Mouse (Mus musculus): ENCODE results near the gene Dennd4c.
A peak's percentile ranks its signal among the peaks of the same experiment; 100 is the strongest.
"Not testable (repeated sequence)": the region's sequence is repeated elsewhere in the genome, so short reads cannot be mapped to it uniquely, and the experiment has no call there.

Dennd4c gene

GRCm38 (mm10) chr4:86814850-86815249 lies 66.5 kb downstream of the Dennd4c start:
- DNase-seq = no peak

- DNase-seq = peak; percentile 34 to 40
These were observed 74.8 kb downstream of the Dennd4c start for GRCm38 (mm10) chr4:86823169-86823568.

GRCm38 (mm10) chr4:86825143-86825542 lies 76.8 kb downstream of the Dennd4c start:
- DNase-seq = no peak

- no peak for DNase-seq
These were observed 83.5 kb downstream of the Dennd4c start for GRCm38 (mm10) chr4:86831896-86832295.

GRCm38 (mm10) chr4:86841141-86841540 lies 92.8 kb downstream of the Dennd4c start:
- DNase-seq = not testable (repeated sequence)

- DNase-seq = peak; percentile 37 to 39
These were observed 97.0 kb downstream of the Dennd4c start for GRCm38 (mm10) chr4:86845384-86845783.

GRCm38 (mm10) chr4:86847246-86847645 lies 98.9 kb downstream of the Dennd4c start:
- DNase-seq = no peak

- no peak for DNase-seq
These were observed 103.0 kb downstream of the Dennd4c start for GRCm38 (mm10) chr4:86851331-86851730.

GRCm38 (mm10) chr4:86852018-86852417 lies 103.7 kb downstream of the Dennd4c start:
- no peak for DNase-seq

GRCm38 (mm10) chr4:86852813-86853590 lies 104.6 kb downstream of the Dennd4c start:
- DNase-seq = no peak

- DNase-seq = no peak
These were observed 108.2 kb downstream of the Dennd4c start for GRCm38 (mm10) chr4:86856304-86857112.

GRCm38 (mm10) chr4:86857113-86858069 lies 109.0 kb downstream of the Dennd4c start, which contains the start of gene Rps6:
Gene Rps6, minus strand, starts transcription at chr4:86857412.
- DNase-seq = peak; percentile 95 to 97

- peak in 1 of 2 experiments; percentile 22 for DNase-seq
These were observed 109.7 kb downstream of the Dennd4c start for GRCm38 (mm10) chr4:86858070-86858440.

- no peak for DNase-seq
These were observed 115.7 kb downstream of the Dennd4c start for GRCm38 (mm10) chr4:86864087-86864486.

- DNase-seq = no peak
These were observed 123.6 kb downstream of the Dennd4c start for GRCm38 (mm10) chr4:86871988-86872387.

GRCm38 (mm10) chr4:86873072-86873471 lies 124.7 kb downstream of the Dennd4c start:
- no peak for DNase-seq

GRCm38 (mm10) chr4:86874146-86874847 lies 125.9 kb downstream of the Dennd4c start, which contains the start of gene Acer2:
Gene Acer2, plus strand, starts transcription at chr4:86874396.
- DNase-seq = peak; percentile 76 to 82

- no peak for DNase-seq
These were observed 131.1 kb downstream of the Dennd4c start for GRCm38 (mm10) chr4:86879477-86879876.

GRCm38 (mm10) chr4:86881178-86881577 lies 132.8 kb downstream of the Dennd4c start:
- DNase-seq = no peak

GRCm38 (mm10) chr4:86882413-86882812 lies 134.1 kb downstream of the Dennd4c start:
- DNase-seq = no peak

- DNase-seq = peak in 1 of 2 experiments; percentile 15
These were observed 136.6 kb downstream of the Dennd4c start for GRCm38 (mm10) chr4:86884945-86885344.

- DNase-seq = no peak
These were observed 137.4 kb downstream of the Dennd4c start for GRCm38 (mm10) chr4:86885790-86886159.
